Mouse (Mus musculus) left cerebral cortex, adult 8-10 months (tissue): ENCODE results near the gene Pwp1. TPM values are rescaled to one million over a fixed set of nuclear protein-coding genes. Genes with fewer than 3 reads are reported as not detected.
"Not testable (repeated sequence)": the region's sequence is repeated elsewhere in the genome, so short reads cannot be mapped to it uniquely, and the experiment has no call there.

ENCODE experiments used
- DNase-seq, 2 experiments: peaks; one replicate each; pipeline ENCODE4 v3.0.0; 2022; ENCODE audit warnings: low spot score in 2 of 2
- total RNA-seq, 4 experiments: library from RNA; stranded (reverse); gene quantifications; 2 replicates each; pipeline ENCODE4 v1.2.4; 2022

The Pwp1 gene
- total RNA-seq: 10 to 100 TPM; 16.3 to 20.5 (median 20.0) TPM

DNA sequence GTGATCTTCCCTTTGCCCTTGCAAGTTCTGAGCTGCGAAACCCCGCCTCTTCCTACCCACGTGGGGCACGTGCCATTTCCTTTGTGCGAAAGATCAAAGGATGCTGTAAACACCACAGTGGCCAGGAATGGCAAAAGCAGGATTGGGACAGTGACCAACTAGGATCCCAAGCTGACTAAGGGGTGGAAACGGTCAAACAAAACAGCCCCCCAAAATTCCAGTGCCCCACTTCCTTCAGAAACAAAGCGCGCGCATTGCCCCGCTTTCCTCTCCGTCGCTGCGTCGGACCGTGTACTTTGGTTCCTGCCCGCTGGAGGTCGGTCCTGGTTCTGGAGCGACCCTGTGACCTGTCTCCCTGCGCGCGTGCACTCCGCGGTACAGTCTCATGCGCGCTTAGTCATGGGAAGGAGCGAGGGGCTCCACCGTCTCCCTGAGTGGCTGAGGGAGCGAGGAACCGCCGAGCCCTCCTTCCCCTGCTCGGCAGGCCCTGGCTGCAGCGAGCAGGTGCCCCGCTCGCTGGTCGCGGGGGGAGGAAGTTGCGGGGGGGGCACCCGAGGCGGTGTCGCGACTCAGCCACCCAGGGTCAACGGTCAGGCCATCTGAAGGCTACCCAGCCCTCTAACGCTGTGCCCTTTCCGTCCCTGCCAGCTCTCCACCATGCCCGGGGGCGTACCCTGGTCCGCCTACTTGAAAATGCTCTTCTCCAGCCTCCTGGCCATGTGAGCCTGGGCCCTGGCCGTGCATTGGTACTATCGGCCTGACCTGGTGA is at the start of gene Pwp1:
Gene Pwp1, plus strand, starts transcription at position 410 of the 769 bp plus-strand sequence.
- DNase-seq: peak; percentile 7 to 8

DNA sequence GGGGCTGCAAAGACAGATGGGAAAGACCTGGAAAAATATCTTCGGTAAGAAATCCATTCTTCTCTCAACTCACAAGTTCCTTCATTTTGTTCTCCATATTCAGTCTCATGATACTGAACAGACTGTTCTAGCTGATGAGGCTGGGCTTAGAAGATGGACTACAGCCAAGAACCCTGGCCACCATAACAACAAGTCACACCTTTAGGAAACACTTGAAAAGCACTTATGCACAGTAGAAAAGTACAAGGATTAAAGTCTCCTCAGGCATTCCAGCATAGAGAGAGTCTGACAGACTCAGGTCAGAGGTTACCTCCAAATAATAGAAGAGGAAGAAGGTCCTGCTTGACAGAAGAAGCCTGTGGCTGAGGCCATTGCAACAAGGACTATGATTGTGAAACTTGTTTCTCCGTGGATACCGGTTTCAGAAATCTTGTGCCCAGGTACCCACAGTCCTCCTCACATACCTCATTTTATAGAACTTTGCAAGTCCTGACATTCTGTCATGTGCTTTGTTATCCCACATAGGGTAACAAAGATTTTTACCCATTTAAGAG is 7.1 kb upstream of the Pwp1 start:
- DNase-seq: not testable (repeated sequence)

DNA sequence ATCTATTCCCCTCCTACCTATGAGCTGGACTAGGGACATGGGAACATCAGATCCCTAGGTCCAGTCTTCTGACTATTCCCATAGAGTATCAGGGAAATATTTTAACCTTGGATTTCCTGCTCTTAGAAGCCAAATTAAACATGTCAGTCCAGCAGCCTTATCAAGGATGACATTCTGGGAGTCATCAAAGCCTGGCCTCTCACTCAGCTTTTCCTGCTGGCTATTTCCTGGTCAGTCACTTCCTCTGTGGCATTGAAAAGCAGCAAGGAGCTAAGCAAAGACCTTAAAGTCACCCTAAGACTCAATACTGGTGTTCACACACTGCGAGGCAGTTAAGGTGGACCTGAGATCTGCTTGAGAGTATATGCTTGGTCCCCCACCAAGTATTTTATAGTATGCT is 5.5 kb upstream of the Pwp1 start:
- not testable (repeated sequence) for DNase-seq

DNA sequence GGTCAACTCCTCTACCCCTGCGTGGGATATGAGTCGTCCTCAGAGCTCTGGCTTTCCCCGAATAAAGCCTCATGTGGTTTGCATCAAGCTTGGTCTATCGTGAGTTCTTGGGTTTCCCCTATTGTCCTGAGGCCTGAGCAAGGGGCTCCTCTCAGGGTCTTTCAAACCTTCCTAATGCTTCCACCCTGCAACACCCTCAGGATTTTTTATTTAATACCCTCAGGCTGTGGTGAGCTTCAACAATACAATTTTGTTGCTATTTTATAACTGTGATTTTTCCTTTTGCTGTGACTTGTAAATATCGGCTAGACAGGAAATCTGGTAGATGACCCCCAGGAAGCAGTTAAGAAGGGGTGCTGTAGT is 591 bp upstream of the Pwp1 start:
- DNase-seq: not testable (repeated sequence)

DNA sequence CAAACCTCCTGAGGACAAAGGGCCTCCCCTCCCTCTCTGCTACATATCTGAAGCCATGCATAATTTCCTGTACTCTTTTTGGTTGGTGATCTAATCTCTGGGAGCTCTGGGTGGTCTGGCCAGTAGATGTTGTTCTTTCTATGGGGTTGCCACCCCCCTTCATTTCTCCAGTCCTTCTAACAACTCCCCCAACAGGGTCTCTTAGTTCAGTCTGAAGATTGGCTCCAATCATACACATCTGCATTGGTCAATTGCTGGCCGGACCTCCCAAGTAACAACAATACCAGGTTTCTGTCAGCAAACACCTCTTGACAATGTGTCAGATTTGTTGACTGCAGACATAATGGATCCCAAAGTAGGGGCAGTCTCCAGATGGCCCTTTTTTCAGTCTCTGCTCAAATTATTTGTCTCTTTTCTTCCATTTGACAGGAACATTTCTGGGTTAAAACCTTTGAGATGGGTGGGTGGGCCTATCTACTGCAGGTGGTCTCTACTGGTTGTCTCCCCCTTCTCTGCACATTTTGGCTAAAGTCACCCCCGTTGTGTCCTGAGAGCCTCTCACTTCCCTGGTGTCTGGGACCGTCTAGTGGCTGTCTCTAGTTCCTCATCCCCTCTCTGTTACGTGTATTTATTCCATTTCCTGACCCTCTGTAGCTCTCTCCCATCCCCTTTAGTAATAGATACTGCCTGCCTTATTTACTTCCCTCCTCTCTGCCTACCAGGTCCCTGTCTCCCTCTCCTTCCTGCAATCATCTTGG is 17.0 kb downstream of the Pwp1 start:
- DNase-seq: no peak

DNA sequence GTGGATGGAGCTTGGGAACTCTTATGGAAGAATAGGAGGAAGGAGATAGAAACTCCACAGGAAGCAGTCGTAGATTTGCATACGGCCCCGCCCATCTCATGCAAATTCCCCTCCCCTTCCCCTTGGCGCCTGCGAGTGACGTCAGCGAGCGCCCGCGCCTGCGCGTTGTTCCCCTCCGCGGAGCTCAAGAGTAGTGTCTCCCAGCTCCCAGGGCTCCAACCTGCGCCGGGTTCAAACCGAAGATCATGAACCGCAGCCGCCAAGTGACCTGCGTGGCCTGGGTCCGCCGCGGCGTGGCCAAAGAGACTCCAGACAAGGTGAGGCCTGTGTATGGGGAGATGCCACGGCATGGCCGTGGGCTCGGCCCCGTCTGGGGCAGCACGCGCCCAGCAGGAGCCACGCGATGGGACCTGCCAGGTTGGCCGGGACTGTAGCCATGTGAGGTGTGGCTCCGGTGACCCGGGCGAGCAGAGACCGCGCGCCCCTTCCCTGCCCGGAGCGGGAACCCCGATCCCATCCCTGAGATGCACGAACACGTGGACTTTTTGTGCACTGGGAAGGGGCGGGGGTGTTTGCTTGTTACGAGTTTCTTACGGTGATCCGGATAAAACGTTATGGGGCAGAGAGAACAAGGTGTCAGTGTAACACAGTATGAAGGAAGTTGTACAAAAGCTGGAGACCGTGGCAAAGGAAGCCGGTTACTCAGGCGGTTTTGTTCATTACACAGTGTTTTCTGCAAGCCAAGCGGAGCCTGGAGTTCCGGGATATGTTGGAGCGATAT is 42.6 kb downstream of the Pwp1 start:
- DNase-seq: peak; percentile 87 to 90

DNA sequence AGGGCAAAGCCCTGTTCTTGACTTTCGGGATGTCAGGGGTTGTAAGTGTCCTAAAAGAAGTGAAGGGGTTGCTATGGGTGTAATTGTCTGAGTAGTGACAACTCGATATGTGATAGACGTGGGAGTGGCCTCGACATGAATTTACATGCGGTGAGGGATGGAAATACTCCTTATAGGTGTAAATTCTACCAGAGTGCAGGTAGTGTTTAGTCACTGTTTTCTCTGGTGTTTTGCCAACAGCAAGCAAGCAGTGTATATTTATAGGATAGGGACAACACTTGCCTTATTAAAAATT is 43.1 kb downstream of the Pwp1 start:
- no peak for DNase-seq

DNA sequence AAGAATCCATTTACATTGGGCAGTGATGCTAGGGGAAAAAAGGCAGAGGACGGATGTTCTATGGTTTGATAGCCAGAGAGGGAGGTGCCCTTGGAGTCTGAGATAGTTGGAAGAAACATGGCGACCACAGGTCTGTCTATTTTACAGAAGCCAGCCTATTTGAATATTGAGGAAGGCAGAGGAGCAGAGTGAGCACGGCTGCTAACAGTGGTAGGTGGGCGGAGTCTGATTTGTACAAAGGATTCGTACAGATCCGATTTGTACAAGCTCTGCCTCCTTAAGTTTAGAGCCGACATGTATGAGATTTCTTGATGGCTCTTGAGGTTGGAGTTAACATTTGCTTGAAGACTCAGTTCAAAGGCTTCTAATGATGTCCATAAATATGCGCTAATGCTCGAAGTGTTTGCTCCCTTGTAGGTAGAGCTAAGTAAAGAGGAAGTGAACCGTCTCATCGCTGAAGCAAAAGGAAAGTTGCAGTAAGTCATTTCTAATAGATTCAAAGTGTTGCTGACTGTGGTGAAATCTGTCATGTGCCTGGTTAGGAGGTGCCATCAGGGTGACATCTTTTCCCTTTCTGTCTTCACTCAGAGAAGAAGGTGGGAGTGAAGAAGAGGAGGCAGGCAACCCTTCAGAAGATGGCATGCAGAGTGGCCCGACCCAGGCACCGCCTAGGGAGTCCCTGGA is 44.7 kb downstream of the Pwp1 start:
- DNase-seq: no peak

DNA sequence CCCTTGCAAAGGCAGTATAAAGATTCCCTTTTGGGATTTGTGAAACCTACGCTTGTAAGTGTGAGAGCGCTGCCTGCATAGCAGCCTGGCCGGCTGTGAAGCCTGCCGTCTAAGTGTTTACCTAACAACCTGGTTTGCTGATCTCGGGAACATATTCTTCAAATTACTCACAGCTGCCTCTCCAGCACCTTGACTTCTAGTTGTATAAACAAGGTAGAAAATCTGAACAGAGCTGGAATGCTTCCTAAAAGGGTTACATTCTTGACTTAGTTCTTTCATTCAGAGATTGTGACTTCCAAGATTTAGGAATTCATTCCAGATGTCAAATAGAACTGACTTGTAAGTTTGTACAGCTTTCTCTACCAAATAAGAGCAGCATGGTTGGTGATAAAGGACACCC is 46.5 kb downstream of the Pwp1 start:
- no peak for DNase-seq

DNA sequence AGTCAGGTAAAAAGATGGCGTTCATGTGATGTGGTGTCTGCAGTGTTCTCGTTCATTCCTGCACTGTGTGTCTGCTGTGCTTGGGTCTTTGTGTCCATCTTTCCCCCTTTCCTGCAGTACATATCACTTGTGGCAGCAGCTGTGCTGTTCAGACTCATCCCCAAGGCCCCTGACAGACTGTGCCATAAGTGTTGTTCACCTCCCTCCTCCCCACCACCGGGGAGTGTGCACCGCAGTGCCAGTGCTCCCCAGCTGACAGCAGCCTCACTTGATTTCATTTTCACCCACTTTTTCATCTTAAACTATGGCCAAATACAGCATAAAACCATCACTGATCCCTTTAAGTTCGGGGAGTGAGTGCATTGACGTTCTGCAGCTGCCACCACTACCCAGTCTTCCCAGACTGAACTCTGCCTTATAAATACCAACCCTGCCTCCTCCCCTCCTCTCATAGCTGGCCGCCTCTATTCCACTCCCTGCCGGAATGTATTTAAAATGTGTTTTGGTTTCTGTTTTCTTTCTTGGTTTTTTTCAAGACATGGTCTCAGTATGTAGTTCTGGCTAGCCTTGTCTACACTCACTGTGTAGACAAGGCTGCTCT is 50.7 kb downstream of the Pwp1 start:
- no peak for DNase-seq

DNA sequence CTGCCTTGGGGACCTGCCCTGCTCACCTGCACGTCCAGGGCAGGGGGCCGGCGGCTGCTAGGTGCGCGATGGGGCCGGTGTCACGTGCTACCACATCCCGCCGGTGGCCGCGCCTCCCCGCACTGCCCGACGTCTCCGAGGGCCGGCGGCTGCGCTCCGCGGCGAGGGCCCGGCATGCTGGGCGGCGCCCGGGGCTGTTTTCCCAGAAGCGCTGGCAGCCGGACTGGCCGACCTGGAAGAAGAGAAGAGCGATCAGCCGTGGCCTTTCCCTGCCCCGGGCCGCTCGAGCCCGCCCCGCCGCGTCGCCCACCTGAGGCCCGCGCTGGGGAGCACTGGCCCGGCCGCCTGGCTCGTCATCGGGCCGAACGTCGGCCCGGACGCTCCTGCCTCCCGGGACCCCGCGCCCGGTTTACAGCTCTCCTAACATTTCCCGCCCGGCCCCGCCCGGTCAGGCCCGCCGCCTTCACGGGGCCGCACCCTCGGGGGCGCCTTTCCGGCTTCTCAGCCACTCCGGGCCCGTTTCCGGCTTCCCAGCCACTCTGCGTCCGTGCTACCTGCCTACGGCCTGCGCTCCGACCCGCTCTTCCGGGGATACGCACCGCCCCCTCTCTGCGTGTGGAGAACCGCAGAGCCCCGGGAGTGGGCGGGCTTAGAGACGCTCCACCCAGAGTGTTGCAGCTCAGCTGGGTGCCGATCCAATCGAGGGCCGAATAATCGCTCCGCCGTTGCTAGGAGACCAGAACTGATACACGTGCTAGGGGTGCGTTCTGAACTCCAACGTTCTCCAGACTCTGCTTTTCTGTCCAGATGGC is 87.4 kb downstream of the Pwp1 start, which contains the start of gene Prdm4:
Gene Prdm4, minus strand, starts transcription at position 645 of the 812 bp plus-strand sequence.
- DNase-seq: peak; percentile 86 to 99

DNA sequence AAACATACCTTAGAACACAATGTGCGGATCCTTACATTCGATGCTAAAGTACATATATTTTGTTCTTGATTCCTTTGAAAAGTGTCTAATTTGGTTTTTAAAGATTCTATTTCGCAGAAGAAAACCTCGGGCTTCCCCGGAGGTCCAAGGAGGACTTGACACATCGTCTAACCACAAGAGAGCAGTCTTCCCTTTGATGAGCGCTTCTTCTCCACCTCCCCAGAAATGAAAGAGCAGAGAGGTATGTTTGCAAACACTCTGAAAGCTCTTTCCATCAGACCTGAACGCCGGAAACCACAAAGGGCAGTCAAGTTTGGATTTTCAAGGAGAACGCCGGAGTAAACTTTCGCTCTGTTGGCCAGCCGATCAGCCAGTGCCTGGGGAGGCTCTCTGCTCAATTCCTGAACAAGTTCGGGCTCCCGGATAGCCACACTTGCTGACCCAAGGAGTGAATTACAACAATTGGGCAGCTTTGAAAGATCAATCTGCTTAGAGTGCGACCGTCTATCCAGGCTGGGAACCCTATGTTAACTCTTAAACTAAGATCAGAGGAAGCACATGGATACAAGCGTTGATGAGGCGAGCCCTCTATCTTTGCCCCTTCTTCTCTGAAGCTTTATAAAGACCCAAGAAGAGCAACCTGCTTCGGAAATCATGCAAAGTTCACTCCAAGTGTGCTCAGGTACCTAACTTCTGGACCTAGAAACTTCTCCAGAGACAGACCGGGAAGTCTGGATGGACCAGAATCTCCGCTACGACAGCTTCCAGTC is 98.6 kb downstream of the Pwp1 start, which contains the start of gene Ascl4:
Gene Ascl4, plus strand, starts transcription at position 6 of the 770 bp plus-strand sequence.
- DNase-seq: no peak

DNA sequence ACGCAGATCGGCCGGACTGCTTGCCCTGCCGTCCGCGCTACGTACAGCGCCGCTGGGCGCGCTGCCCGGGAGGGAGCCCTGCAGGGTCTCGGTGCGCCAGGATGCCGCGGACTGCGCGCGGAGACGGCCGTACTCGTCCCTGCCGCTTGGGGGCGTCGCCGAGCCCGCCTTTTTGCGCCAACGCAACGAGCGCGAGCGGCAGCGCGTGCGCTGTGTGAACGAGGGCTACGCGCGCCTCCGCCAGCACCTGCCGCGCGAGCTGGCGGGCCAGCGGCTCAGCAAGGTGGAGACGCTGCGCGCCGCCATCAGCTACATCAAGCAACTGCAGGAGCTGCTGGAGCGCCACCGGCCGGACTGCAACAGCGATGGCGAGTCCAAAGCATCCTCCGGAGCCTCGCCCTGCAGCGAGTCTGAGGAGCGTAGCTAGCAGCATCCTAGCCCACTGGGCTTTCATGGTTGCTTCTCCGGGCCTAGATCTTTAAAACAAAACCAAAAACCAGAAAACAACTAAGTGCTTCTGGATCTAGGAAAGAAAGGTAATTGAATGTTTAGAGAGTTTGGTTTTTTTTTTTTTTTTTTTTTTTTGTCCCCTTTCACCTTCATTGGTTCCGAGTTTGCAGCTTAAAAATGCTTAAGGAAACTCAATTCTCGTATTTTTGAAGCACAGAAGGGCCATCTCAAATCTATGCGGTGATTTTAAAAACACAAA is 99.4 kb downstream of the Pwp1 start:
- peak; percentile 72 to 79 for DNase-seq

DNA sequence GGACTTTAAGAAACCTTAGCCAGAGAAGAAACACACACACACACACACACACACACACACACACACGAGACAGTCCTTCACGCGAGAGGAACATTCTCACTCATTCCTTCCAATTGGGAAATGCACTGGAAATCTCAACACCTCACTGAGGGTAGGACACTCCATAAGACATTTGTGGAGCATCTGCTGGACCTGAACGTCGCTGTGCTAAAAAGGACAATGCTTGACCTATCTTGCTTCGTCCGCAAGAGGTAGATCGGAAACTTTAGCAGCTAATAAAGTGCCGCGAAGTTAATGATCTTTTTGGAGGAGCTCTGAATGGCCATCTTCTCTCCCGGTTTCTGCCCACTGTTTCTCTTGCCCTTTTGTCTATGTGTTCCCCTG is 99.9 kb downstream of the Pwp1 start:
- no peak for DNase-seq

DNA sequence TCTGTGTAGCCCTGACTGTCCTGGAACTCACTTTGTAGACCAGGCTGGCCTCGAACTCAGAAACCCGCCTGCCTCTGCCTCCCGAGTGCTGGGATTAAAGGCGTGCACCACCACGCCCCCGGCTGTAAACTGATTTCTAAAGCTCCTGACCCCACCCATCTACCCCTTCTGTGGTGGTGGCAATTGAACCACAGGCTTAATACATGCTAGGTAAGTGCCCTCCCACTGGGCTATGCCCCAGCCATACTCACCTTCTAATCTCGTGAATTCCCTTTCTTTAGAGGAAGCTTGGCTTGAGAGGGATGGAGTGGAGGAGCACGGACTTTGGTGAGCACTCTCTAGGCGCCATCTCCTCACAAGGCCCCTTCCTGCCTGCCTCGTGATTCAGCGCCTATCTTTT is 100.7 kb downstream of the Pwp1 start:
- no peak for DNase-seq

DNA sequence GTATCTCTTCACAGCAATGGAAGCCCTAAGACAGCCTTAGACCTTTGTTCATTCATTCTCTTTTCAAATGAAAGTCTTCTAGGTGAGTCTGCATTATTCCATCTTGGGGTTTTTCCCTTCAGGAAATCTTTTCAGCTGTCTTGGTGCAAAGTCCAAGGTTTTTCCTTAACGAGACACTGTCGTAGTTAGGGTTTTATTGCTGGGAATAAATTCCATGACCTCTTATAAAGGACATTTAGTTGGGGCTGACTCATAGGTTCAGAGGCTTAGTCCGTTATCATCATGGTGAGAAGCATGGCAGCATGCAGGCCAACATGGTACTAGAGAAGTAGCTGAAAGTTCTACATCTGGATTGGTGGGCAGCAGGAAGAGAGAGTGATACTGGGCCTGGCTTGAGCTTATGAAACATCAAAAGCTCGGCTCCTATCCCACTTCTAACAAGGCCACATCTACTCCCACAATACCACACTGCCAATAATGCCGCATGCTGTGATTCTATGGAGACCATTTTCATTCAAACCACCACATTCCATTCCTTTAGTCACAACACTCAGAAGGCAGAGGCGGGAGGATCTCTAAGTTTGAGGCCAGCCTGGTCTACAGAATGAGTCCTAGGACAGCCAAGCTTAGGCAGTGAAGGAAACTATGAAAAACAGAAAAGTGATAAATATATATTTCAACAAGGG is 107.1 kb downstream of the Pwp1 start:
- no peak for DNase-seq
